Mouse (Mus musculus) cerebellum, adult 18-20 months (tissue): ENCODE results near the gene Gm20708.

Experiments
- DNase-seq, 2 experiments: peaks; one replicate each; pipeline ENCODE4 v3.0.0; 2021

Gm20708 gene

DNA sequence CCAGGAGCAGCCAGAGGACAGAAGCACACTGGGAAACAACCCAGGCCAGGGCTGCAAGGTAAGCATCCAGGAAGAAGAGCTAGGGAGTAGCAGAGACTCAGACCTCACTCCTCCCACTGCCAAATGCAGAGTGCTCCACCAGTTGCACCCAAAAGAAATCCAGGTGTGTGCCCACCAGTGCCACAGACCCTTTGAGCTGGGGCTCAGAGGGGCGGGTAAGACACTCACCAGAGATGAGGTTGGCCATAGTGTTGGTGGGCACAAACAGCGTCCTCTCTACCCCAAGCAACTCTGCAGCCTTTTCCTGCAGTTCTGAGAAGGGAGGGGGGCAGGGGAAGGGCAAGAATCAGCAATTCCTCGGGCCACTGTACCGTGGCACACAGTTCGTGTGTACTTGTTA lies 61.9 kb downstream of the Gm20708 start:
- no peak for DNase-seq

DNA sequence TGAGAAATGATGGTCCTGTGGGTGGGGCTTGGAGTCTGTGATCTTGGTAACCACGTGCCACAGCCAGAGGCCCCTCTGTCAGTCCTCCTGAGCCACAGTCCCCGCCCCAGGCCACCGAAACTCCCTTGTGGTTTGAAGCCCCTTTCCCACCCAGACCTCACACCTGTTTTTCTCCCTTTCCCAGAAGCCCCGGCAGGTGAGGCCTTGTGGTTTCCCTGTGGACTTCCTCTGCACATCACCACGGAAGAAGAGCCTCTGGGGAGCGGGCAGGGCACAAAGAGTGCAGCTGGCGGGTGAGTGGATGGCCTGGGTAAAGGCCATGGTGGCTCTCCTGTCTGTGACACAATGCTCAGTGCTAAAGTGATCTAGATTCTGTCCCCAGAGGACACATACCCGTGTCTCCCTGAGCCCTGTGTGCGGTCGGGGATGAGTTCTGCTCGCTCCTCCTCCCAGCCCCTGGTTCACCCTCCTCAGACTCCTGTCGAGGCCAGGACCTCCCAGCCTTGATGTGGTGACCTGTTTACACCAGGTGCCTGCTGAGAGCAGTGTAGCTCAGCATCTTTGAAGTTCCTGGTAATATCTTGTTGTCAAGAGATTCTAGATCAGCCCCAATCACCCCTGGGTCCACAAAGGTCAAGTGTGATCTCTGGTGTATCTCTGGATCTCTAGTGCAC lies 62.6 kb downstream of the Gm20708 start:
- DNase-seq: peak in 1 of 2 experiments; percentile 31

DNA sequence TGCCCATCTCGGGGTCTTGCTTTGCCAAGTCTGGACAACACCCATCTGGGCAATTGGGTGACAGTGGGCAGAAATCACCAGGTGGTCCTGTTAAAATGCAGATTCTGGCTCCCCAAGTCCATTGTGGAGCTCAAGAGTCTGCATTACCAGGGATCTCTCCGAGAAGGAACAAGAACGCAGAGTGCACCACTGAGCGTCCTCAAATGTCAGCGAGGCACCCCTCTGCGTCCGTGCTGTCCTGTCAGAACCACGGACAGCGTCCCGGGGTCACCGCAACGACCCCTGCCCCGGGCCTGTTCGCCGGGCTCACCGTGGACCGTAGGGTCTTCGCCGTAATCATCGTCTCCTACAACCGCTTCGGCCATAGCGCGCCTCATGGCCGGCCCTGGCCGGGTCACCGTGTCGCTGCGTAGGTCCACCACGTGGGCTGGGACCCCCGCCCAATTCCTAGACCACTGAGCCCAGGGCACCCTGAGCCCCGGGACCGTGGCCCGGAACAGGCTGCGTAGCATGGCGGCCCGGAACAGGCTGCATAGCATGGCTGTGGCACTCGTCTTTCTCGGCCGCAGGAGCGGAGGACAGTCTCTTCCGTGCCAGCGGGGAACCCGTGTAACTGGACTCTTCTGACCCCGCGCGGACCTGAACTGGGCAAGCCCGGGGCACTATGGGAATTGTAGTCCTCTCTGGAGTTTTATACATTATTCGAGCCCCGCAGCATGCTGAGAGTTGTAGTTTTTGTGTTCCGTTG lies 63.6 kb downstream of the Gm20708 start, which contains the start of gene Tha1:
Gene Tha1, minus strand, starts transcription at position 621 of the 748 bp plus-strand sequence.
- DNase-seq: peak; percentile 88 to 92

DNA sequence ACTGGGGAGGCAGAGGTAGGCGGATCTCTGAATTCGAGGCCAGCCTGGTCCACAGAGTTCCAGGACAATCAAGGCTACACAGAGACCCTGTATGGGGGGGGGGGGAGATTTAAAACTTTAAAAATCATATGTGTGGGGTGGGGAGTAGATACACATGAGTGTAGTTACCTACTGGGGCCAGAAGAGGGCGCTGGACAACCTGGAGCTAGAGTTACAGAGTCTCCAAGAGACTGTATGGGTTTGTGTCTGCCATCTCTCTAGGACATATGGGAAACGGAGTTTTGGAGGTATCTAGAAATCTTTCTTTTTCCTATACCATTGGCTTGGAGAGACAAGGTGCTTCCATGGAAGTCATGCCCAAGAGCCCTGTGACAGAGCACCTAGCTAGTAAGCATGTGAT lies 65.0 kb downstream of the Gm20708 start:
- no peak for DNase-seq

DNA sequence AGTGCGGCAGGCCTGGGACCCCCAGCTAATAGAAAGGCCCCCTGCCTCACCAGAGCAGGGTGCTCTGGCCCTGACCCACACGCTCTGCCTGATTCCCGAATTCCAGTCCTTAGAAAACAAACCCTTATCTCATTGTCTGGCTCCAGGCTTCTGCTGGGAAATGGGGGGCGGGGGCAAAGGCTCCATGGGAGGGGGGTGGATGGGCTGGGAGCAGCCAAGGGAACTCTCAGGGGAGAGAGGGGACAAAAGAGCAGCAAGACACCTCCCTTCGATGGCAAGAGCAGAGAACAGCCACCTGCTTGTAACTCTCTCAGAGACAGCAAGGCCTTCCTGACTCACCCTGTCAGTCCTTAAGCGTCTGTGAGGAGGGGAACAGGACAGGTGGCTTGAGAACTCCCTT lies 66.2 kb downstream of the Gm20708 start:
- no peak for DNase-seq

DNA sequence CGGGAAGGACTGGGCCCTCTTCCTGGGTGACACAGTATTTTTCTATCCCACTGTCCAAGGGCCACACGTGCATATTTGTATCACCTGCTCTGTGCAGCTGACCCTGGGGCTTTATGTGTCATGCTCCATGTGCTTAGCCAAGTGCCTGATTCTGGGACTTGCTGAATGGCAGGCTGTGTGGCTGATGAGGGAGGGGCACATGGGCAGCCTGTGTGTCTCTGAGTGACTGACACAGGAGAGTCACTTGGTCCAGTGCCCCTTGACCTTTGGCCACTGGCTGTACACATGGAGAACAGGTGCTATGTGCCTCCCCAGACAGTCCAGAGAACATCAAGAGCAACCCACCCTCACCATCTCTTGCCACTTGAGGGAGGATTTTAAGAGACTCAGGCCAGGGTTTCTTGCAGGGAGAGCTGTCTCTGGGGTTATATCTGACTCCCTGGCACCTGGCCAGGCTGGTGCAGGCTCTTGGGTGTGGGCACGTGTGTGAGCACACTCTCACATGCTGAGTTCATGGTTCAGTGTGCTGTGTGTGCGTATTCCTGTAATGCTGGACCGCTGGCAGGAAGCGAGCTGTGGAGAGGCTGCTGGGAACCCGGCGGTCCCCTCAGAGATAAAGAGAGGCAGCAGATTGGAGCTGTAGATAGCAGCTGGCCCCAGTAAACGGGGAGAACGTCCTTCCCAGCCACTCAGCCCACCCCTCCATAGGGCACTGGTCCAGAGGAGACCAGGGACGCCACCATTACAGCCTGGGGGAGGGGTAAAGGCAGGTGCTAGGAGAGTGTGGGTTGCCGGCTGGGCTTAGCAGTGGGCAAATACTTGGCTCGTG lies 68.7 kb downstream of the Gm20708 start:
- peak in 1 of 2 experiments; percentile 35 for DNase-seq

DNA sequence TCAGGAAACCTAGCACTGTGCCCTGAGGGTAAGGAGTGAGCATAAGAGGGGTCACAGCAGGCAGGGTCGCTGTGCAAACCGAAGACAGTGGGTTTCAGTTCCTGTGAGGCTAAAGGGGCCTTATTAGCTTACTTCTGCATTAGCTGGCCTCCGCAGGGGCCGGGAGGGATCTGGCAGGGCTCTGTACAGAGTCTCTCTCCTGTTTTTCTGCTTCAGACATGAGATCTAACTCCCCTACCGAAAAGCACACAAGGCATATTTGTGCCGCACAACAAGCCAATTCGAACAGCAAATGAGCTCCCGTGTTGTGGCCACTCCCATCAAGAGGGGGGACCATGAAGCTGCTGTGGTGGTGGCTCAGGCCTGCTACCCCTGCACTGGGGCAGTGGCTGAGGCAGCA lies 69.4 kb downstream of the Gm20708 start:
- DNase-seq: no peak

DNA sequence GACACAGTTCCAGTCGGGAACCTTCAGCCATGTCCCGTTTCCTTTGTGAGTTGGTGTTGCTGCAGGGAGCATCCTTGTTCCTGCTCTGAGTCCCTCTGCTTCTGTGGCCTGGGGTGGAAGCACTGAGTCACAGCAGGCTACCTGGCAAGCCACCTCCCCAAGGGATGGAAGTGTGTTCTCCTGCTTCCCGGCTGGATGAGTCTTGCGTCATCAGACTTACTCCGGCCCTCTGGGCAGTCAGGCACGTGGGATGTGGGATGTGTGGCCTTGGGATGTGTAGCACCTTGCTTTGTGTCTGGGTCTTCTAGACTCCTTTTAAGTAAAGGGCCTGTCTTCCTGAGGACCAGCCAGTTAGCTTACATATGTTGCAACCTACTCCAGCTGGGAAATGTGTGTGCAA lies 70.2 kb downstream of the Gm20708 start:
- DNase-seq: no peak

DNA sequence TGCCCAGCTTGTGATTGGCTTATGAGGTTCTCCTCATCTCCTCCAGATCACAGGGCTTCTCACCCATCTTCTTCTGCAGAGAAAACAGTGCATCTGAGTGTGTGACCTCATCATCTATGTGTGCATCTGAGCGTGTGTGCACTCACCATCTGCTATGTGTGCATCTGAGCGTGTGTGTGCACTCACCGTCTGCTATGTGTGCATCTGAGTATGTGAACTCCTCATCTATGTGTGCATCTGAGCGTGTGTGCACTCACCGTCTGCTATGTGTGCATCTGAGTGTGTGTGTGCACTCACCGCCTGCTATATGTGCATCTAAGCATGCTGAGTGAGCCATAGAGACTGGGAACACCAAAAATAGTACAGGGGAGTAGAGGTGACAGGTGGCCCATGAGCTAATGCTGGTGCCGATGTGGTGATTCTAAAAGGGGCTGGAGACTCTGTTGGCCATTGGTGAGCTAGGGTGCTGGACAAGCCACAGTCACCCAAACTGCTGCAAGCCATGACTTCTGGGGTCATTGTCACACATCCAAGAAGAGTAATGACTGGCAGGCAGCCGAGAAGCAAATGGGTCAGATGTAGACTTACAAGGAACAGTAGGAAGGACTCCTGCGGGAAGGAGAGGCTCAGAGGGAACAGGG lies 71.0 kb downstream of the Gm20708 start:
- peak; percentile 14 to 44 for DNase-seq

DNA sequence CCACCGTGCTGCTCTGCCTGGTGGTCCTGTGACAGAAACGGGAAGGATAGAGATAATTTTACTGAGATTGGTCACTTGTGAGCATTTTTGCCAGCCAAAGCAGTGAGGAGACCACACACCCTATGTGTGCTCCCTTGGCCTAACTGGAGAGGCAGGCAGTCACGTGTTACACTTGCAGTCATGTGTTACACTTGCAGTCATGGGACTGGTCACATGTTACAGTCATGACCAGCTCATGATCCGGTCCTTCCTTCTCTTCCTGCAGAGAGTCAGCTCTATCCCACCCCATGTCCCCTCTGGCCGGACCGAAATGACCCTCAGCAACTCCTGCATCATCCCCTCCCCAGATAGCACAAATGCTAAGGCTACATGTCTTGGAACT lies 71.5 kb downstream of the Gm20708 start:
- no peak for DNase-seq

DNA sequence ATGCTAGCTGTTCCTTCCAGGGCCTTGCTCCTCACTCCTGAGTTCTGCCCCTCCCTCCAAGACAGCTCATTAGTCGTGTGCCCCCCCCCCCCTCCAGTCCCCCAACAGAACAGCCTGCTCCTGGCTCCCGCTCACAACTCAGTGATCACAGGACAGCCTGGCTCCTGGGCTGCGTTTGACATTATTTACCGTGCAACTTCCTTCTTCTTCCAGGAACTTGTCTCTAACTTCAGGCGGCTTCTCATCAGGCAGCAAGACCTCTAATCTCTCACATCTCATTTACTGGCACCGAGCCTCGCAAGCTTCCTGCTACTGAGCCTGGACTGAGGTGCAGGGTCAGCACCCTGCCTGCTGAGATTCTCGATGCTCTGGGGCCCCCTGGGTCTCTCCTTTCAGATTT lies 72.3 kb downstream of the Gm20708 start:
- no peak for DNase-seq

DNA sequence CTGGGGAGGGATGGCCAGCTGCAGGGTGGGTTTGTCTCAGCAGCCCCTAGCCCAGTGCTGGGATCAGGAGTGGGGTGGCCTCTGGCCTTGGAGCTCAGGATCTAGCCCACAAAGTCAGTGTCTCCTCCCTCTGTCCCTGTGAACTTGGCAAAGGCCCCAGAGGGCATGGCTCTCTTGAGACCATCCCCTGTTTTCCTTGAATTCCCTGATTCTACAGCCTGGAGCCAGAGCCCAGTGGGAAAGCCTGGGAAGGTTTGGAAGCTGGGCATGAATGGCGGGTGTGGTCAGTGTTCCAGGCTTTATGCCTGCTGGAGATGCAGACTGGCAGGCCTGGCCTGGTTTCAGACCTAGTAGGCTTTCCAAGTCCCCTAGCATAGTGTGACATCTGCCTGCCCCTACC lies 72.7 kb downstream of the Gm20708 start:
- no peak for DNase-seq

DNA sequence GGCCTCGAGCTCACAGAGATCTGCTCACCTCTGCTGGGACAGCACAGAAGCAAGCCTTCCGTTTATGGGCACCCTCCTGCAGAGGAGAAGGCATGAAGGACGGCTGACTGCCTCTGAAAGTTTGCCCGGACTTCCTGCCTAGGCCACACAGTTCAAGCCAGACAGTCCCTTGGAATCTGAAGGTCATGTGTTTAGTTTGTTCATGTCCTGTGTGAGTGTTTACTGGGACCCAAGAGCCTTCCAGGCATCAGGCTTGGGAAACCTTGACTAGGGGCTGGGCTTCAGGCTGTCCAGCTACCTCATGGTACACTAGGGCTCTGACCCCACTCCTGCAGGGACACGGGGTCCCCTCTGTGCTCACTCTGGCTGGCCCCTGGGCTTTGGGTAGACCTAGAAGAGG lies 76.5 kb downstream of the Gm20708 start:
- DNase-seq: no peak

DNA sequence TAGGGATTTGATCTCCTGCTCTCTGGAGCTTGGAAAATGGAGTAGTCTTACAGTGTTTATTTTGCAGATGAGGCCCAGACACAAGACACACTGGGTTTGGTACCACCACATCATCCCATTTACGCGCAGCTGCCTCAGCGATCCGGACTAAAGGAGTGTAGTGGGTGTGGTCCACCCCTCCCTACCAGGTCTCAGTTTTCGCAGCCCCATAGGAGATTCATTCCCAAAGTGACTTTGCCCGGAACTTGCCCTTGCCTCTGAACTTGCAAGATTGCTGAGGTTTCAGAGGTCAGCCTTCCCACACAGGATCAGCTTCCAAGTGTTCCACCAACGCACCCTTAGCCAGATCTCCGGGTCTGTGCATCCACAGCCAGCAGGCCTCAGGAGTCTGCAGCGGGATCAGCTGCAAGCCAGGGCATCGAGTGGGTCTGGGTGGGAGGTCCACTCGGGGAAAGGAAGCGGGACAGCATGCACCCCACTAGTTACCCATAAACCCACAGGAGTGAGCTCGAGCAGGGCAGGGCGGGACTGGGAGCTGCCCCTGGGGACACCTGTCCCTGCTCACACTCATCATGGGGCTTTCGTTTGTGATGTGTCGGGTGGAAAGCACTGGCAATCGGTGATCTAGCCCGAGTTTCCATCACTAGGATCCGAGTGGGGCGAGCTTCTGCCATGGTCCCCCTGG lies 78.8 kb downstream of the Gm20708 start:
- no peak for DNase-seq

DNA sequence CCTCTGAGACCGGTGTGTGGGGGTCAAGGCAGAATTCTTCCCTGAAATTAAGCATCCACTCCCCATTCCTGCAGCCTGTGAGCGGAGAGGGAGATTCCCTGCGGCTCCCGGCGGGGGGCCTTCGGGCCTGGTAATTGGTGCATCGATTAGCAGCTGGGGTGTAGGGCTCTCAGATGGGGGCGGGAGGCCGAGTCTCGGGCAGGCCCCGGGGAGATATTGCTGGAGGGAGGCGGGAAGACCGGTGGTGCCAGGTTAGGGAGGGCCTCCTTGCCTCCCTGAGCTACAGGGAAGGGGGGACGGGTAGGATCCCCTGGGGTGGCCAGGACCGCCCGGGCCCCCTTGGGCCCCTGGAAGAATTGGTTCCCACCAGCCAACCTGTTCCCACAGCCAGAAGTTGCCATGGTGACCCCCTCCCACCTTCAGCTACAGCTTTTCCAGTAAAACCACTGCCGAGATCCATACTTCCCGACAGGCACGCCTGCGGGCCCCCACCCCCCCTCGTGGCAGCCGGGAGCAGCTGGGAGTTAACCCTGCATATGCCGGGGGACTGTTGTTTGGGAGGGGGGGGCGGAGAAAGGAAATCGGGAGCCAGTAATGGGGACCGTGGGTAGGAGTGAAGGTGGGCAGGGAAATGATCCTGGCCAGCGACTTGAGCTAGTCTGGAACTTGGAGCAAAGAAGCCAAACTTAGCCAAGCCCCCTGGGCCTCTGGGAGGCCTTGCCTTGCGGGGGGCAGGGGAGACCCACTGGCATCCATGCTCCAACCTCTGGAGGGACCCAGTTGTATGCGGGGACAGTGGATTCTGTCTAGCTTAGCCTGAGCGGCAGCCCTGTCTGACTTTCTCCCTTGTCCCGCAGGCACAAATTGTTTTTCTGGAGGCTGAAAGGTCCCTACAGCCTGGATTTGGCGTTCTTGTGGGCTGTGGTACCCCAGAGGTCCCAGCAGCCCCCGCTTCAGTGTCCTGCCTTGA lies 79.7 kb downstream of the Gm20708 start:
- DNase-seq: no peak
